Mouse (Mus musculus) fibroblast of lung, adult 2 months (primary cell): ENCODE data around the gene 4931423N10Rik.
A peak's percentile ranks its signal among the peaks of the same experiment; 100 is the strongest.
"Not testable (repeated sequence)": the region's sequence is repeated elsewhere in the genome, so short reads cannot be mapped to it uniquely, and the experiment has no call there.

Source experiments
- DNase-seq: peaks from one replicate; pipeline ENCODE4 v3.0.0-alpha.2; 2011; ENCODE audit warnings: low read depth

Gene 4931423N10Rik

DNA sequence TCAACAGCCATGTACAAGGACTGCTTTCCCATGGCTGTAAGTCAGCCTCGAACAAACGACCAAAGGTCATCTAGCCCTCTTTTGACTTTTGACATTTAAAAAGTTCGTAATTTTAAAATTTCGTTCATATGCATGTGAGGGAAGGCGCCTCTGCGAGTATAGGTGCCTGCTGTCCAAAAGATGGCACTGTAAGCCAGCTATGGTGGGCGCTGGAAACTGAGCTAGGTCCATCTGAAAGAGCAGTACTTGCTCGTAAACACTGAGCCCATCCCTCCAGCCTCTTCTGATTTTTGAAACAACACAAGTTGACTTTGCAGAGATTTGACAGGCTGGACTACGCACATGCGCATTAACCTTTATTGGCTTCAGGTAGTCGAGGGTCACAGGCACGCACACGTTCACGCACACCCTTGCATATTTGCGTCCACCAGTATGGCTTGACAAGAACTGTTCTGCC is at the start of gene 4931423N10Rik:
Gene 4931423N10Rik (plus strand): TSS at position 407 of the 457 bp plus-strand sequence.
- DNase-seq = no peak

GRCm38 (mm10) chr2:23172305-23172704 is 35.0 kb upstream of the 4931423N10Rik start:
- DNase-seq = no peak

DNA sequence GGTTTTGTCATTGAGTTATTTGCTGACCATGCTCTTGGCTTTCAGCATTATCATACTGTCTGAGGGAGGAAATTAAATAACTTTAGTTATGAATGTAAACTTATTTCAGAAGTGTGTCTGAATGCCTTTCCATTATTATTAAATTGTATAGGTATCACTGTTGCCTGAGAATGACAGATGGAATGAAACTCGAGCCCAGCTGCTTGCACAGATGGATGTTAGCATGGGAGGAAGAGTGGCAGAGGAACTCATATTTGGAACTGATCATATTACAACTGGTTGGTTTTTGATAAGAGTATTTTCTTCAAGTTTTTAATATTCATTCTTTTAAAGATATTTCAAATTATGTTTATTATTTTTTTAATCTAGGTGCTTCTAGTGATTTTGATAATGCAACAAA is 12.9 kb upstream of the 4931423N10Rik start:
- no peak for DNase-seq

DNA sequence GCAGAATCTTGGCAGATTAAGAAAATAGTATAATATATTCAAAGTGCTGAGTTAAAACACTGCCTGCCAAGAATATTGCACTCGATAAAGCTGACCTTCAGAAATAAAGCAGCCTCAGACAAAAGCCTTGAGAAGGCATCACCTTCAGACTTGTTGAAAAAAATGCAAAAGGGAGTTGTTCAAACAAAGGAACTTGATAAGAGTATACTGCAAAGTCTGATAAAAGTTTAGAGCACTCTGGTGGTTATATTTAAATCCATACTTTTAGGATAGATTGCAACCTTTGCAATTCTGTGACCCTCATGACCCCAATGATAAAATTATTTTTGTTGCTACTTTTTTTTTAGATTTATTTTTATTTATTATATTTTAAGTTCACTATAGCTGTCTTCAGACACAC is 6.2 kb upstream of the 4931423N10Rik start:
- no peak for DNase-seq

- no peak for DNase-seq
These were observed 4.2 kb upstream of the 4931423N10Rik start for GRCm38 (mm10) chr2:23202900-23203670.

GRCm38 (mm10) chr2:23213661-23214060 is 6.4 kb downstream of the 4931423N10Rik start:
- peak; percentile 27 for DNase-seq

DNA sequence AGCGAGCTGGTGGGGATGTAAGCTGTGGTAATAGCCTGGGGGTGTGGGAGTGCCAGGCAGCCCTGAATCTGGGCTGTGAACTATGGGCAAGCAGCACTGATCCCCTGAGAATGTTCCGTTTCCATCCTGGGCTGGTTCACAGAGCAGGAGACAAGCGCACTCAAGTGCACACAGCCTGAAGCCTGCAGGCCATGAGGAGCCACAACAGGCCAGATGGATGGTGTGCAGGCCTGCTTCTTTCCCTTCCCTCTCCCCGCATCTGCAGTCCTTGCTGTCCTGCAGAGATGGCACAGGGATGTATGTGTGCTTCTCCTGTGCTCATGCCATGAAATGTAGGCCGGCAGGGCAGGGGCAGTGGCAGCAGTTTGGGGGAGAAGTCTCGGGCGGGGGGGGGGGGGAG is 17.9 kb downstream of the 4931423N10Rik start:
- DNase-seq = no peak

- DNase-seq = no peak
These were observed 21.2 kb downstream of the 4931423N10Rik start for GRCm38 (mm10) chr2:23228463-23228862.

DNA sequence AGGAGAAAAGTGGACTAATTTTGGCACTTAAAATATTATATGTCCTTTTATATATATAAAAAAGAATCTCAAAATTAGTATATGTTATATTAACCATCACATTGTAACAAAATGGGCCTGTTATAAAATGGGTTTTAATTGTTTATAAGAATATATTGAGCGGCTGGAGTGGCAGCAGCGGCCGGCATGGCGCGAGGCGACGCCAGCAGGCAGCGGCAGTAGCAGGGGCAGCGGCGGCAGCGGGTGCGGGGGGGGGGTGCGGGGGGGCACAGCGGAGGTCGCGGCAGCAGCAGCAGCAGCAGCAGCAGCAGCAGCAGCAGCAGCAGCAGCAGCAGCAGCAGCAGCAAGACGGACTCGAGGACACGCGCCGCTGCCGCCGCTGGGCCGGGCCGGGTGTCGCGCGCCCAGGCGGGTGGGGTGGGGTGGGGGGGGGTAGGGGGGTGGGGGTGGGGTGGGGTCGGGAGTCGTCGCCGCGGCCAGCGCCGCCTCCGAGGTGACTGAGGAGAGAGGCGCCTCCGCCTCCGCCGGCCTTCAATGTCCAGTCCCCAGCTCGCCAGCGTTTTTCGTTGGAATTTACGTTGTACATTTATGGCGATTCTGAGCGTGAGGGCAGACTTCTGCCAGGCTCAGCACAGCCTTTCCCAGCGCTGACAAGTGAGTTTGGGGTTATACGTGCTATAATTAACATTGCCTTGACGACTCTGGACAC is 26.9 kb downstream of the 4931423N10Rik start:
- DNase-seq = no peak

- not testable (repeated sequence) for DNase-seq
These were observed 83.7 kb downstream of the 4931423N10Rik start for GRCm38 (mm10) chr2:23290991-23291390.

GRCm38 (mm10) chr2:23314869-23315268 is 107.6 kb downstream of the 4931423N10Rik start:
- DNase-seq = no peak
